Mouse (Mus musculus) neural tube, embryonic 14.5 days (tissue): ENCODE data around the gene Diras2. TPM values are rescaled to one million over a fixed set of nuclear protein-coding genes. Genes with fewer than 3 reads are reported as not detected.

Source experiments
- ATAC-seq: fragments of 200-750 bp; cut with Nextera tagmentation; 2 replicates; pipeline ENCODE4 v1.8.0; 2017; ENCODE audit warnings: low read depth, mild to moderate bottlenecking, moderate TSS enrichment, moderate library complexity
- H3K27ac ChIP-seq: fragments of 300-500 bp; sonication (generic); 2 replicates; pipeline ENCODE4 v1.5.1; 2014; ENCODE audit warnings: low read depth, mild to moderate bottlenecking, control low read depth, low read length, moderate library complexity, mixed read lengths
- H3K27me3 ChIP-seq: fragments of 300-500 bp; sonication (generic); 2 replicates; pipeline ENCODE4 v1.6.1; 2014; ENCODE audit warnings: low read length; ENCODE audit not compliant: control insufficient read depth, insufficient read depth
- H3K36me3 ChIP-seq: fragments of 300-500 bp; sonication (generic); 2 replicates; pipeline ENCODE4 v1.6.1; 2014; ENCODE audit warnings: low read length, mixed read lengths; ENCODE audit not compliant: control insufficient read depth, insufficient read depth
- H3K4me1 ChIP-seq: fragments of 300-500 bp; sonication (generic); 2 replicates; pipeline ENCODE4 v1.6.1; 2014; ENCODE audit warnings: low read length; ENCODE audit not compliant: control insufficient read depth, insufficient read depth
- H3K4me2 ChIP-seq: fragments of 300-500 bp; sonication (generic); 2 replicates; pipeline ENCODE4 v1.6.1; 2014; ENCODE audit warnings: mild to moderate bottlenecking, low read depth, low read length, control low read depth
- H3K4me3 ChIP-seq: fragments of 300-500 bp; sonication (generic); 2 replicates; pipeline ENCODE4 v1.5.1; 2014; ENCODE audit warnings: low read depth, low read length, control low read depth, mixed read lengths
- H3K9ac ChIP-seq: fragments of 300-500 bp; sonication (generic); replicated peaks from 2 replicates; pipeline ENCODE4 v1.6.1; 2014; ENCODE audit warnings: low read depth, mild to moderate bottlenecking, control low read depth, low read length, mixed read lengths
- H3K9me3 ChIP-seq: fragments of 300-500 bp; sonication (generic); 2 replicates; pipeline ENCODE4 v1.6.1; 2016; ENCODE audit warnings: low read length; ENCODE audit not compliant: control insufficient read depth
- WGBS: fragments of 180-500 bp; shearing (Covaris S2); extraction: QIAGEN DNeasy Blood & Tissue Kit; methylation state at CpG from one replicate; pipeline ENCODE4 v1.1.7; 2014; 5-methylcytosine and 5-hydroxymethylcytosine counted together
- polyA plus RNA-seq: library from polyadenylated mRNA; unstranded; fragments of >200 nt; fragmentation: Nextera tagmentation; extraction: Ambion mirVana; gene quantifications from 2 replicates; pipeline ENCODE4 v1.2.1, GENCODE M21; 2014

Gene Diras2
- polyA plus RNA-seq, 1 experiment from 2014 or later = 5.7 TPM

- no peaks in the 10 kb centered on the region for H3K9me3 ChIP-seq
- H3K27me3 ChIP-seq = no peaks in the 10 kb centered on the region
- H3K27ac ChIP-seq = no peak overlapping the region
- no peak overlapping the region for H3K9ac ChIP-seq
- WGBS = 73% methylated on average over 7 of the region's 7 CpGs
- ATAC-seq = no peak
- H3K4me3 ChIP-seq = no peak overlapping the region
- no peaks in the 10 kb centered on the region for H3K36me3 ChIP-seq
- H3K4me1 ChIP-seq = 0 out of 2 replicates have a peak, but pooled peaks cover 7% of the 10 kb centered on the region
- no peak overlapping the region for H3K4me2 ChIP-seq
These were observed 26.3 kb upstream of the Diras2 start for GRCm38 (mm10) chr13:52557421-52557820.

GRCm38 (mm10) chr13:52554722-52555121 is 23.6 kb upstream of the Diras2 start:
- Histone ChIP-seq H3K4me3 (no peak overlapping the region), H3K9ac (no peak overlapping the region), H3K27ac (no peak overlapping the region), H3K9me3 (no peaks in the 10 kb centered on the region), H3K4me1 (no peaks in the 10 kb centered on the region), H3K36me3 (no peaks in the 10 kb centered on the region), H3K4me2 (no peak overlapping the region), H3K27me3 (no peaks in the 10 kb centered on the region)
- ATAC-seq = no peak
- 89% methylated on average over 9 of the region's 9 CpGs for WGBS

- Histone ChIP-seq H3K27me3 (no peaks in the 10 kb centered on the region), H3K4me3 (no peak overlapping the region), H3K27ac (no peak overlapping the region), H3K9ac (no peak overlapping the region), H3K9me3 (no peaks in the 10 kb centered on the region), H3K4me1 (no peaks in the 10 kb centered on the region), H3K4me2 (no peak overlapping the region), H3K36me3 (no peaks in the 10 kb centered on the region)
- no peak for ATAC-seq
- WGBS = 67% methylated on average over 9 of the region's 9 CpGs
These were observed 21.9 kb upstream of the Diras2 start for GRCm38 (mm10) chr13:52552822-52553477.

- Histone ChIP-seq H3K36me3 (no peaks in the 10 kb centered on the region), H3K4me2 (no peak overlapping the region), H3K4me3 (no peak overlapping the region), H3K9ac (no peak overlapping the region), H3K27me3 (no peaks in the 10 kb centered on the region), H3K4me1 (no peaks in the 10 kb centered on the region), H3K9me3 (no peaks in the 10 kb centered on the region), H3K27ac (no peak overlapping the region)
- 85% methylated on average over 9 of the region's 9 CpGs for WGBS
- no peak for ATAC-seq
These were observed 20.2 kb upstream of the Diras2 start for GRCm38 (mm10) chr13:52551275-52551674.

GRCm38 (mm10) chr13:52550690-52551193 is 19.7 kb upstream of the Diras2 start:
- no peak for ATAC-seq
- WGBS = 81% methylated on average over 5 of the region's 5 CpGs
- no peak overlapping the region for H3K9ac ChIP-seq
- H3K36me3 ChIP-seq = no peaks in the 10 kb centered on the region
- H3K27me3 ChIP-seq = no peaks in the 10 kb centered on the region
- no peaks in the 10 kb centered on the region for H3K4me1 ChIP-seq
- H3K4me2 ChIP-seq = no peak overlapping the region
- no peaks in the 10 kb centered on the region for H3K9me3 ChIP-seq
- H3K4me3 ChIP-seq = no peak overlapping the region
- no peak overlapping the region for H3K27ac ChIP-seq

GRCm38 (mm10) chr13:52546288-52546687 is 15.2 kb upstream of the Diras2 start:
- no peak overlapping the region for H3K27ac ChIP-seq
- no peak for ATAC-seq
- WGBS = 82% methylated on average over 6 of the region's 6 CpGs
- H3K9ac ChIP-seq = no peak overlapping the region
- H3K9me3 ChIP-seq = no peaks in the 10 kb centered on the region
- no peaks in the 10 kb centered on the region for H3K4me1 ChIP-seq
- H3K36me3 ChIP-seq = no peaks in the 10 kb centered on the region
- no peak overlapping the region for H3K4me2 ChIP-seq
- no peaks in the 10 kb centered on the region for H3K27me3 ChIP-seq
- no peak overlapping the region for H3K4me3 ChIP-seq

GRCm38 (mm10) chr13:52542636-52543035 is 11.6 kb upstream of the Diras2 start:
- Histone ChIP-seq H3K27me3 (no peaks in the 10 kb centered on the region), H3K4me3 (no peak overlapping the region), H3K9ac (no peak overlapping the region), H3K27ac (no peak overlapping the region), H3K4me1 (no peaks in the 10 kb centered on the region), H3K9me3 (no peaks in the 10 kb centered on the region), H3K4me2 (no peak overlapping the region), H3K36me3 (no peaks in the 10 kb centered on the region)
- 80% methylated on average over 4 of the region's 4 CpGs for WGBS
- no peak for ATAC-seq

- Histone ChIP-seq H3K36me3 (no peaks in the 10 kb centered on the region), H3K4me3 (no peak overlapping the region), H3K4me2 (no peak overlapping the region), H3K4me1 (no peaks in the 10 kb centered on the region), H3K9ac (no peak overlapping the region), H3K27ac (no peak overlapping the region), H3K27me3 (no peaks in the 10 kb centered on the region), H3K9me3 (no peaks in the 10 kb centered on the region)
- WGBS = 76% methylated on average over 8 of the region's 8 CpGs
- no peak for ATAC-seq
These were observed 11.0 kb upstream of the Diras2 start for GRCm38 (mm10) chr13:52542036-52542526.

- H3K9ac ChIP-seq = no peak overlapping the region
- no peak overlapping the region for H3K4me2 ChIP-seq
- H3K4me3 ChIP-seq = no peak overlapping the region
- ATAC-seq = no peak
- WGBS = 73% methylated on average over 5 of the region's 5 CpGs
- no peak overlapping the region for H3K27ac ChIP-seq
- H3K36me3 ChIP-seq = no peaks in the 10 kb centered on the region
- H3K4me1 ChIP-seq = no peaks in the 10 kb centered on the region
- H3K27me3 ChIP-seq = no peaks in the 10 kb centered on the region
- H3K9me3 ChIP-seq = no peaks in the 10 kb centered on the region
These were observed 10.4 kb upstream of the Diras2 start for GRCm38 (mm10) chr13:52541385-52542035.
